Mouse (Mus musculus) kidney, adult 8-10 months (tissue): ENCODE data around the gene Ptpro.

Experiments
- DNase-seq, 2 experiments: peaks; one replicate each; pipeline ENCODE4 v3.0.0; 2022

Gene Ptpro

DNA sequence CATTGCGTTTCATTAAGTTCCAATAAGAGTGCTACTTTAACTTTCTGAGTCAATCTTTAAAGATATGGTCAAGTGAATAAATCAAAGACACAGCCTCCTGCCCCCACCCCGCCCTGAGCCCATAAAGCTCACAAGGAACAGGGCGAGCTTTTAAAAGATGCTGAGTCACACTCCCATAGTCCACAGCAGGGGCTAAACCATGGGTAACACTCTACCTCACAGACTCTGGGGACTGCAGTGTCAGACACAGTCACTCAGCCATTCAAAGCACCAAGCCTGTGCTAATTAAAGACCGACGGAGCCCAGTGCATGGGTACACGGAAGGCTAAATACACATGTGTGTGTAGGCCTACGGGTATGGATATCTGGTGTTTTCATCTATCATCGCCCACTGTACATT lies 251.3 kb downstream of the Ptpro start:
- no peak for DNase-seq

DNA sequence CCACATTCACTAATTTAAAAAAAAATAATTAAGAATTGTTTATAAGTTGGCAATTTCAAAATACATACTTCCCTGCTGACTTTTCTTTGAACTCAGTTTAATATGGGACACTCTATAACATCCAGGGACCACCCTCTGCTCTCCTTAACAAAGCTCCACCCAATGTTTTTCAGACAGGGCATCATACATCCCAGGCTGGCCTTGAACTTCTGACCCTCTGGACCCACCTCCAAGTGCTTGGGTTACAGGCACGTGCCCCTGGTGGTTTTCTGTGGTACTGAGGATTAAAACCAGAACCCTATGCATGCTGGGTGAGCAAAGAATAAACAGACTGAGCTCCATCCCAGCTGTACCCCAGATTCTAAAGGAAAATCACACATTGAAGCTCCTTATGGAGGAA lies 251.9 kb downstream of the Ptpro start:
- DNase-seq, result no peak

DNA sequence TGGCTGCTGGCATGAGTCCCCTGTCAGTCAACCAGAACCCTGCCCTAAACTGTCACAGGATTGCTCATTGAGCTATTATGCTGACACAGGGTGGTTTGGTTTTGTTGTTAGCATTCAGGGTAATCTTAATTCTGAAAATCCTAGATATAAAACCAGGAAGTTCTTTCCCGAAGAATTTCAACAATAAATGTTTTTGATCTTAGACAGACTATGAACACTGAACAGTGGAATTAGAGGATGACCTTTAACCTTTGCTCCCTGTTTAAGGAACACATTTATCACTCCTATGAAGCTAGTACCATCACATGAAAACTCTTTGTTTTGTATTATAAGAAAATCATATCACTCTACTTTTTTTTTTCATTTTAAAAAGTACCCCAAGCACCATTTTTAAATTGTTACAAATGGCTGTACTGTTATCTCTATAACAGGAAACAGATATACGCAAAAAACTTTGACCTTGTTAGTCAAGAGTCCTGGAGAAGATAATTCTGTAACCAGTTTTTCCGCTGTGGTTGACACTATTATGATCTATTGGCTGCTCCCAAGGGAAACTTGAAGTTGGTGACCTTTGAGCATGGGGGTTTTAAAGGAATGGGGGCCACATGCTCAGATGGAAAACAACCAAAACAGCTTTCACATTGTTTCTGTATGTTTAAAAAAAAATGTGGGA lies 253.6 kb downstream of the Ptpro start:
- DNase-seq, result no peak

DNA sequence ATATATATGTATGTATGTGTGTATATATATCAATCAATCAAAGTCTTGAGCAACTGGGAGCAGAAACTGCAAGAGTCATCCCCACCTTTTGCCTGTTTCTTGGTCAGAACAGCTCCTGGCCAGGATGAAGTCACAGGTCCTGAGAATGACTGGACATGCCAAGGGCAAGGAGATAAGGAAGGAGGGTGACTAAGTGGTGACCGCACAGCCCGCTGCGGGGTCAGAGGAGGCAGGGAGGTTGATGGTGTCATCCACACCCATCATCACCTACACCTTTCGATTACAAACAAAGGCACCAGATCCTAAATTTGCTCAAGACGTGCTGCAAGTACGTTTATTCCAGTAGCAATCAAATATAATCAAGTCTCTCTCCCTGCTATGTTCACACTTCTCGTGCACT lies 254.4 kb downstream of the Ptpro start:
- DNase-seq, result no peak

DNA sequence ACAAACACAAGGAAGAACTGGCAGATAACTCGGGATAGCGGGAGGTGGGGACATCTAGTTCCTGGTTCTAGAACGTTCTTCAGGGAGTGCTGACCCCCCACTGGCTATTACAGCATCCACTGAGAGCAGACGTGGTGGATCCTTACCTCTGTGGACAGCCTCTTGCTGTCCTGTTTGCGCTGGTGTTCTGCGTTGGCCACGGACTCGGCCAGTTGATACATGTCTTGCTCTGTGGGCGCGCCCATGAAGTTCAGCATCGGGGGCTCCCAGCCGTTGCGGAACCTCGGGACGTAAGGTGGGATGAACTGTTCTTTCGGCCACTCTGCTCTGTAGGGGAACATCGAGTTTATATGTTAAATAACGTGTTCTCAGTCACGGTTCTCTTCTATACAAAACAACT lies 256.8 kb downstream of the Ptpro start:
- DNase-seq, result no peak

DNA sequence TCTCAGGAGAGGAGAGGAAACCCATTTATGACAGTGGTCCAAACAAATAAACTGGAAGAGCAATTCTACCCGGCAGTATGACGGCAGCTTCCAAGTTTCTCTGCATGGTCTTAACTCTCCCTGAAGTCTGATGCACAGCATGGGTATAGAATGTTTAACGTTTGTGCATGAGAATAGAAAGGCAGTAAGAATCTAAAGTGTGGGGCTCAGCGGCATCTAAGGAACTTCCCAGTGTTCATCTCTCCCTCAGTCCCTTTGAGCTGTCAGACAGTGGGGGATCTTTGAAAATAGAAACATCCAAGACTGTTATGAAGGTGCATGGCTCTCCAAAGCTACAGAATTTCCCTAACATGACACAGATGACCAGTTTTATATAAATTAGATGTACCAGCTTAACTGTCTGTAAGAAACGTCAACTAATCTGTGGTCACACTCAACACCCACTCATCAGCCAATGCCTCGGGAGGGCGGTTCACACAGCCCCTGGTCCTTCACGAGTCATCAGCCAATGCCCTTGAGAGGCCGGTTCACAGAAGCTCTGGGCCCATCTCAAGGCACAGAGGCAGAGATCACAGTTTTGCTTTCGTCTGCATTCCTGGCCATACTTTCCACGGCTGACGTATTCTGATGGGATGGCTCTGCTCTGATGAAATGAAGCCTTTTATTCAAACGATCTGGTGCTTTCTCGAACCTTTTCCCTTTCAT lies 257.4 kb downstream of the Ptpro start:
- no peak for DNase-seq

DNA sequence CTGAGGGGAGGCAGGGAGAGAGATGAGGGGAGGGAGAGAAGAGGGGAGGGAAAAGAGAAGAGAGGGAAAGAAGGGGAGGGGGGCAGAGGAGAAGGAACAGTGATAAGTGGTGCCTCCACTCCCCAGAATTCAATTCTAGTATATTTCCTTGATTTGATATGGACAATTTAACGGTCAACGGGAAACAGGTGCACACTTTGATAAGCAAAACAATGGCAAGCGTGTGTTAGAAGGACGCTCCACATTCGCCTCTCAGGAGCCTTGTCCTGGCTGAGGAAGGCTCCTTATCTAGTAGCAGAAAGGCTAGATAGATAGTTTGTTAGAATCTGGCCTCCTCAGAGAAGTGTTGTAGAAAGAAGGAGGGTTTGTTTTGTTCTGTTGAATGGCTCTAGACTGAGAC lies 260.6 kb downstream of the Ptpro start:
- DNase-seq, result no peak
